Mouse (Mus musculus): ENCODE data around the gene Btbd19.

DNA sequence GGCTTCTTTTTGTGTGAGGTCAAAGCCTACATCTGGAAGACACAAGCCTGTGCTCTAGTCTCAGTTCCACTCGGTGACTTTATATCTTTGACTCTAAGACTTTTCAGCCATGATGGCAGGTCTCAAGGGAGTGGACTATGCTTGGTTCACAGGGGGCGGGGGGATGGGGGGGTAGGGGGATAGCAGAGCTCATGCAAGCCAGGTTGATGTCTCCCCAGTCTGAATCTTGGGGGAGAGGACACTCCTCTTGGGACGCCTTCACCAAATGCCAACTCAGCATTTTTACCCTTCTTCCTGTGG is 1.4 kb downstream of the Btbd19 start:
- TF ChIP-seq POLR2A (IDR thresholded peaks at IDR 0.05; ENCODE audit: borderline replicate concordance, extremely low read depth, low read depth, low read length), result no peak
- no peak for TF ChIP-seq CTCF (IDR thresholded peaks at IDR 0.05; ENCODE audit: insufficient read depth, low read length)

All from lung, adult 2 months (tissue).